Mouse (Mus musculus): ENCODE results near the gene Pigc. TPM values are rescaled to one million over a fixed set of nuclear protein-coding genes. Genes with fewer than 3 reads are reported as not detected.

The Pigc gene
- total RNA-seq, 2 experiments from 2014 or later, result 17.2 to 19.4 TPM

DNA sequence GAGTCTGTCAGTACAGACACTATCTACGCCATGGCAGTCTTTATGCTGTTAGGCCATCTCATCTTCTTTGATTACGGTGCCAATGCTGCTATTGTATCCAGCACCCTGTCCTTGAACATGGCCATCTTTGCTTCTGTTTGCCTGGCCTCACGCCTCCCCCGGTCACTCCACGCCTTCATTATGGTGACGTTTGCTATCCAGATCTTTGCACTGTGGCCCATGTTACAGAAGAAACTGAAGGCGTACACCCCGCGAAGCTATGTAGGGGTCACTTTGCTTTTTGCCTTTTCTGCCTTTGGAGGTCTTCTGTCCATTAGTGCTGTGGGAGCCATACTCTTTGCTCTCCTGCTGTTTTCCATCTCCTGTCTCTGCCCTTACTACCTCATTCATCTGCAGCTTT is 1.9 kb downstream of the Pigc start:
- intact Hi-C loops (cut with DNase I; ENCODE audit: low total_unique reads), result no loop called here
- no peak for DNase-seq

DNA sequence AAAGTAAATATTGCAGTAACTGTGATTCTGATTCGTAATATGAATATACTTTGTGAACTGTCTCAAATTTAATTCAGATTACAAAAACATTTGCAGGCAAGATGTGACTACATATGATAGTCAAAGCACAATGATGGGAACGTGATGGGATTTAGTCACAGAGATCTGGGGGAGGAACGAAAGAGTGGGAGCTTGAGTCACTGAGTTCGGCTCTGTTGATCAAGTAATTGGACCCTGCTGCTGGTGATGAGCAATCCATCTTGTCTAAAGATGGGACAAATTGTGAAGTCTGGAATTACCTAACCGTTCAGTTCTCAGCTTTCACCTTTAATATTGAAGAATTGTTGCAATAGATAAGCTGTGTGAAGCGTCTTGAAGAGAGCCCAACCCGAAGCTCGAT is 3.2 kb downstream of the Pigc start:
- intact Hi-C loops (cut with DNase I; ENCODE audit: low total_unique reads), result no loop called here

DNA sequence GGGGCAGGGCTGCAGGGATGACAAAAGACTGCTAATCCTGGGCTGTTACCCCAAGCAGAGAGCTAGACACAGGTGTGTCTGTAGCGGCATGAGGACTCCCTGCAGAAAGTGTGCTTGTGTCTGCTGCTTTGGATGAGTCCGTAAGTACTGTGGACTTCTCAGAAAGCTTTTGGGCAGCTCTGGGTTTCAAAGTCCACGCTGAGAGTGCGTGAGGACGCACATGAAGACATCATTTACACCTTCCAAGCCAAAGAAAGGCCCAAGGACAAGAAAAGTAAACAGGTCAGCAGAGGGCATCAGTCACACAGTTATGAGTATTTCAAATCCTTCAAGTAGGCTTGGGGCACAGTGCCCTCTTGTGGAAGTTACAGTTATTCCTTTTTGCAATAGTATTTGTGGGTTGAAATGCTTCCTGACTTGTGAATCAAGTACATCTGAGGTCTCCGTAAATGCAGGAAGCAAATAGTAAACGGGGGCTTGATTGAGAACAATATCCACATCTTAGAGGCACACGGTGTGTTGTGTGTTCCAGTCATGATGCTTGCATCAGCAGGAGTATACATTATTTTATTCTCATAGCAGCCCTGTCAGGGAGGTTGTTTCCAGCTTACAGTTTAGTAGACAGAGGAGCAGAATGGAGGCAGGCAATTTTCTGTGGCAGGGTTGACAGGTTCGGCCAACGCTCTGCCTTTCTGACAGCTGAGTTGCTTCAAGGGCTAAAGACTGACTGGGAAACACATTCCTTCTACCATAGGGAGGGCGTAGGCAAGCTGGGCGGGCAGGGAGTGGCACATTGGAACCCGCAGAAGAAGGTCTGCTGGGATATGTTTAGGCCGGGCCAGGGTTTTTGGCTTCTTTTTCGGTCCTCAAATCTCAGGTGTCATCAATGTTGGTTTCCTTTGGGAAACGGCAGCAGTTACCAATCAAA is 7.5 kb downstream of the Pigc start:
- DNase-seq, result peak; percentile 72
- intact Hi-C loops (cut with DNase I; ENCODE audit: low total_unique reads), result no loop called here

More for the DNA sequence above, 3.2 kb downstream of the Pigc start:
- DNase-seq, result no peak

DNA sequence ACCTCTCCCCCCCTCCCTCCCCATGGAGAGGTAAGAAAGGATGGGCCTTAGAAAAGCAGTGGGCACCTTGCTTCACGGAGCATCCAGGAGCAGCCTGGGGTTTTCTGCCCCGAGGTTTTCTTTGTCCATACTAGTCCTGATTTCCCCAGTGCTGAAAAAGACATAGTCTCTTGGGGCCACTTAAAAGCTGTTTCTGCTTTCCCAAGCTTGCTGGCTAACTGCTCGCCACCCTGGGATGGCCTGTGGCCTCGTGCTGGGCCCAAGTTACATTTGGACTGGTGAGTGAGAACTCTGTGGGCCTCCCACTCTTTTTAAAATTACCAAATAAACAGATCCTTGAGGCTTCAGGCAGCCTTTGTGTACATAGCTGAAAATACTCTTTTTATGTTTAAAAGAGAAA is 8.3 kb downstream of the Pigc start:
- peak; percentile 9 for DNase-seq
- intact Hi-C loops (cut with DNase I; ENCODE audit: low total_unique reads), result no loop called here

DNA sequence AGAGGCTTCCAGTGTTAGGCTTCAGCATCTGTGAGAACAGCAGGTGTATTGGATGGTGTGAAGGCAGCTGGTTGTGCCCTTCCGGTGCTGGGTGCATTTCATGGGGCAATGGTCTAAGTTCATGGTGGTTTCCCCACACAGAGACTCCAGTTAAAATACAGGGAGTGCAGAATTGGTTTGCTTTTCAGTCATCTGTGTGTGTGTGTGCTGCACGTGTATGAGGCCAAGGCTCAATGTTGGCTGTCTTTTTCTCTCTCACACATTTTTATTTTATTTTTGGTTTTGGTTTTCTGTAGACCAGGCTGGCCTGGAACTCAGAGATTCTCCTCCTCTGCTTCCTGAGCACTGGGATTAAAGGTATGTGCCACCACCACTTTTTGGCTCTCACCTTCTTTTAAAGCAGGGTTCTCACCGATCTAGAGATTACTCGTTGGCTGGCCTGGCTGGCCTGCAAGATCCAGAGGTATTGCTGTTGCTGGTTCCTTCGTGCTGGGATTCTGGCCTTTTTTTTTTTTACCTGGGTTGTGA is 9.3 kb downstream of the Pigc start:
- intact Hi-C loops (cut with DNase I; ENCODE audit: low total_unique reads), result no loop called here

DNA sequence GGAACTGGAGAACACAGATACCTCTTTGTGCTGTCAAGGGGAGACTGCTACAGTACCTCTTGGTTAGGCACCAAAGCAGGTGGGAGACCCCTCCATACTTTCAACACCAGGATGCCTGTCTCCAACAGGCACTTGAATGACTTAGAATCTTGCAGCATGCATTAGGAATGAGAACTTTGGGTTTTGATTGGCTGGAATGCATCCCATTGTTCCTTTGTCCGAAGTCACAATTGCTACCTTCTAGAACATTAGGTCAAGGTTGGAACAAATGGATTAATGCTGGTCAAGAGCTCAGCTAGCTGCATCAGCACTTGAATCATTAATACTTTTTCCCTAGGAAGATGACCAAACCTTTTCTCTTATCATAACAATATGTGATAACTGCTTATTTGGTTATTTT is 10.6 kb downstream of the Pigc start, which contains the start of gene 4930558K02Rik:
4930558K02Rik (minus strand) TSS at position 101 of the 400 bp plus-strand sequence.
- intact Hi-C loops (cut with DNase I; ENCODE audit: low total_unique reads), result no loop called here

More for the DNA sequence above, 9.3 kb downstream of the Pigc start:
- no peak for DNase-seq

DNA sequence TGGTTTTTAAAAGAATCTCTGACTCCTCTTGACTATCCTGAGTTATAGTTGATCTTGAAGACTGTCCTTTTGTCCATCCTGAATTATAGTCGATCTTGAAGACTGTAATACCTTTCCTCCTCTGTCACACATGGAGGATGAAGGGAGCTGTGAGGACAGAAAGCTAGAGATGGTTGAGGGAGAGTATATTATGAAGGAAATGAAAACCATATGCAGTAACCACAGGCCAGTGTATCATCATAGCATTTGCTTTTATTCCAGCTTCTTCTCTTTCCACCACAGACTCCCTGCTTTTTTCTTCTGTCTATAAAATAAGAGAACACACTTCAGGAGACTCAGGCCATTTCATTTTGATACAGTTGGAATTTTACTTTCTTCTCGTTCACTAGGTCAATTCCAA is 11.1 kb downstream of the Pigc start:
- intact Hi-C loops (cut with DNase I; ENCODE audit: low total_unique reads), result no loop called here

More for the DNA sequence above, 10.6 kb downstream of the Pigc start, which contains the start of gene 4930558K02Rik:
- DNase-seq, result no peak

DNA sequence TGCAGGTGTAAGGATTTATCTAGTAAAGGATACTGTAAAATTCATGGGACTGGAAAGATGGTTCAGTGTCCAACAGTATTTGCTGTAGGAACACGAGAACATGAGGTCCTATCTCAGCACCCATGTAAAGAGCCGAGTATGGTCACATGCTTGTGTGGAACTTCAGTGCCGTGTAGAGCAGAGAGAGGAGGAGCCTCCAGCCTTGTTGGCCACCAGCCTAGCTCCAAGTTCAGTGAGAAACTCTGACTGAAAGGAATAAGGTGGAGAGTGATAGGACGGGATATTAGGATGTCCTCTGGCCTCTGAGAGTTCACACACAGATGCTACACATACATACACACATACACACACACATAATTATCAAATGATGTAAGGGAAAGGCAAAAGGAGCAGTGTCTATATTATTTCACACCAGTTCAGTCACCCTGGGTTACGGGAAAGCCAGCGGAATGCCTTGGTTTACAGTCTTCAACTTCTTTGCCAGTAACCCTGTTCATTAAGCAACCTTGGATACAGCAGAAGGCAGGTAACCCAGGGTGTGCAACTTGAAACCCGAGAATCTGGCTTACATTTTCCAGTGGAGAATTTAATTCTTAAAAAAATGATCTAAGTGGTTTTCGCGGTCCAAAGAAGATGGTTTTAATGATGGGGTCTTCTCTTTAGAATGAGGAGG is 11.8 kb downstream of the Pigc start:
- no peak for DNase-seq
- intact Hi-C loops (cut with DNase I; ENCODE audit: low total_unique reads), result no loop called here

More for the DNA sequence above, 11.1 kb downstream of the Pigc start:
- DNase-seq, result no peak

DNA sequence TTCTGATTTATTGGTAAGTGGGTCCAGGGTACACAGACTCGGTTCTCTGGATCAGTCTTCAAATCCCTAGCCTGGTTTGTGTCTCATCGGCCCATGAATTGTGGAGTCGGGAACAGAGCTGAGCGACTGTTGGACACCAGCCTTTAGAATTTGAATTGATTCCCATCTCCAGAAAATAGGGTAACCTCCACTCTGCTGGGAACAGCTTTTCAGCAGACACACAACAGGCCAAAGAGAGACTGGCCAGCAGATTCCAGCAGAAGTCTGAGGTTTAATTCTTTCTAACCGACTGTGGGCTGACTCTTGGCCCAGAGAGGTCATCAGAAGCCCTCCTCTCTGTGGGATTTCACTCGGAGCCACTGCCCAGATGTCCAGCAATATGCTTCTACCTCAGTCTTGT is 14.5 kb downstream of the Pigc start:
- DNase-seq, result peak; percentile 37
- intact Hi-C loops (cut with DNase I; ENCODE audit: low total_unique reads), result no loop called here

DNA sequence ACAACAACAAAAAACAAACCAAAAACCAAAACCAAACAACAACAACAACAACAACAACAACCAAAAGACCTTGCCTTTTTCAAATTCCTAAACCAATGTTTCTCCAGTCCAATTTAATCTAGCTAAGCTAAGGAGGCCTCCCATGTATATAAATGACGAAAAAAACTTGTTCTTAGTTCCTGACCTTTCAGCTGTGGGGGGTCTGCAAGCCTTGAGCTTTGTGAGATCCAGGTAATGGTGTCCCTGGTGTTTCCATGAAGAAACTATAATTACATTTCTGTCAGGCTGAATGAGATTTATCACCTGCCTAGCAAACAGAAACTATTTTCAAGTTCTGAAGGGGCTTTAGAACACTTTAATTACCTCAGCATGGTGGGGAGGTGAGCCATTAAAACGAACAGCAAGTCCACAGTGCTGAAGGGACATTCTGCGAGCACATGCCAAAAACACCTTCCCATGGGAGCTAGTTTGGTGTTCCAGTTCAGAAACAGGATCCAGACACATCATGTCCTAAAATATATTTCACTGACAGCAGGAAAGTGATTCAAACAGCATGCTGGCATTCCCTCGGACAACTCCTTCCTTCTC is 15.1 kb downstream of the Pigc start:
- intact Hi-C loops (cut with DNase I; ENCODE audit: low total_unique reads), result no loop called here

DNA sequence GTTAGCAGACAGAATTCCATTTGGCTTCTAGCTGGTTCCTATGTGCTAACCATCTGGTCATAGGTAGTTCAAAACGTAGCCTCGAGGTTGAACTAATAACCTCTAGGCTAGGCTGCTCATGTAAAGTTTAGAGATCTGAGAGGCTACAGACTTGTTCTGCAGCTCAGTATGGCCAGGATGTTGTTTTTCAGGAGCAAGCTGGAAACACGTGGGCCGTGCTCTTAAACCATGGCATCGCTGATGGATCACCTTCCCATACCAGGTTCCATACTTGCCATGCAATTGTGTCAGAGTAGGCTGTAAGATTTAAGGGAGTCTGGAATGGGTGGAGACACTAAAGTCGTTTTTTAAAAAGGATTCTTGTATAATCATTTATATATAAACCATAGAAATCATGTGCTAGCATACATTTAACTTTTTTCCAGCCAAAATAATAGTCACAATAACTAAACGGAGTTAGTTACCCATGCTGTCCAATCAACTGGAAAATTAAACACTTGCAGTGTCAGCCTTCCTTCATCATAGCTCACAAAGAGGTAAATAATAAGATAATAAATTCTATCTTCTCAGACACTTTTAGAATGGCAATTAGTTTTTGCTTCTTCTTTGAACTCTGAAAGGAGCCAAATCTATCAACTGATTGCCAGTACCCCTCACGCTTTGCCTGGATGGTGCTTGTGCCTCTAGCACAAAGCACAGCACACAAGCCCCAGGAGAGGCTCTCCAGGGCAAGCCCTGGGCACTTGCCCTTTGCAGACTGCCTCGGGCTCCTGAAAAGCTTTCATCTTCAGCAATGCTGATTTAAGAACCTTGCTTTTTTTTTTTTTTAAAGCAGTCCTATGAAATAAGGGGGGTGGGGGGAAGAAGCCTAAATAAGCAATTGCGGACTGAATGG is 21.9 kb downstream of the Pigc start:
- no peak for DNase-seq
- intact Hi-C loops (cut with DNase I; ENCODE audit: low total_unique reads), result no loop called here

More for the DNA sequence above, 15.1 kb downstream of the Pigc start:
- peak; percentile 59 for DNase-seq

DNA sequence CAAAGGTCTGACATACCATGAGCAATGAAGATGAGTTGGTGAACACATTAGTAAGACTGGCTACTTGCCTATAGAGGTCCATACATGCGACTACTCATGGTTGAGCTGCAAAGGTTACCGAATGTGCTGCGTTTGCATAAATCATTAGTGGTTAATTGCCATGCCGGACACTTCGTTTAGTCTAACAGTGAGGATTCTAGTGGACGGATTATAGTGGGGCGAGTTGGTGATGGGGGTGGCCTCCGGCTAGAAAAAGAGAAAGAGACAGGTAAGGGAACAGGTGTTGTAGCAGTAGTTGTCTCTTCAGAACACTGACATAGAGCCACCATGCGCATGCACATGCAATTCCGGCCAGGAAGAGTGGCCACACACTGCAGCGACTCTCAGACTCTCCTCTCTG is 22.9 kb downstream of the Pigc start:
- intact Hi-C loops (cut with DNase I; ENCODE audit: low total_unique reads), result no loop called here

DNA sequence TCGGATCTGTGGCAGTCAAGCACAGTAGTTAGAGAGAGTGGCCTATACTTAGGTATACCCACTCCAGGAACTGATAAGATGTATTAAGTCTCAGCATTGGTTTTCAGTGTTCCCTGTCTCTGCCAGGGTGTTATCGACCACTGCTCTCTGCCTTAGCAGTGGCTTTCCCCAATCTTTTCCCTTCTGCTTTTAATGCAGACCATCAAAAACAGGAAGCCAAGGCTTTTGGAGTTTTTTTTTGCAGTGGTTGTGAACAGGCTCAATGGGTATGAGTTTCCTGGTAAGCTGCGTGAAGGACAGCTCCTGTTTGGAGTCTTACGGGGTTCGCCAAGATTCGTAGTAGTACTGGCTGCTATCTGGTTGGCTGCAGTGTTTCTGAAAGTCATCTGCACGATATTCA is 23.4 kb downstream of the Pigc start:
- intact Hi-C loops (cut with DNase I; ENCODE audit: low total_unique reads), result no loop called here
- no peak for DNase-seq

More for the DNA sequence above, 22.9 kb downstream of the Pigc start:
- no peak for DNase-seq

DNA sequence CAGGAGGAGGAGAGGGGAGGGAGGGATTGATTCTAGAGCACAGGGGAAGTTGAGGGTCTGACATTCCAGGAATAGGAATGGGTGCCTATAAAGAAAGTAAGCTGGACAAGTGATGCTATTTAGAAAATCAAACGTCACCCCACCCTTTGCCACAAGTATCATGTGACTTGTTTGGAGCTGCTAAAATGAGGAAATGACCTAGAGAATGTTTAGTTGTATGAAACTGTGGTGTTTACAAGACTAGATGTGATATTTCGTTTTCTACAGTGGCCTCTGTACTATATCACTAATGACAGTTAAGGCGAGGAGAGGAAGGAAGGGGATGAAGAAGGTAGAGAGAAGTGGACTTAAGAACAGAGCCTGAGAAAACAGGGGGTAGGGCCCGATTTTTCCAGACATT is 29.8 kb downstream of the Pigc start:
- no peak for DNase-seq

DNA sequence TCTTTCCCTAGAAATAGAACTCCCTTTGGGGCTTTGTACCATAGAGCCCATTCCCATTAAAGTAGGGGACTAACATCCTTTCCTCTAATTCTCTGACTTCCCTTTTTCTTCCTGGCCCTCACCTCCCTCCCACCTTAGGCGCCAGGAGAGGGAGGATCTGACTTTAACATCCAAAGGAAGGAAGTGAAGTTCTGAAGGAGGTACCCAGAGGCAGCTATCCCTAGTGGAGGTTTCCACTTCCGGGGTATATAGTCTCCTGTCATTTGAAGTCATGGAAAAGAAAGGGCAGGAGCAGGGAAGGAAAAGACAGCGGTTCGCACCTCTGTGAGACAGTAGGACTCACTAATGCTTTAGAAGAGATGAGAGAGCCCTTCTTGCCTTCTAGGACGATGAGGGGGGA is 30.4 kb downstream of the Pigc start:
- intact Hi-C loops (cut with DNase I; ENCODE audit: low total_unique reads), result no loop called here
- DNase-seq, result no peak

More for the DNA sequence above, 29.8 kb downstream of the Pigc start:
- intact Hi-C loops (cut with DNase I; ENCODE audit: low total_unique reads), result no loop called here

DNA sequence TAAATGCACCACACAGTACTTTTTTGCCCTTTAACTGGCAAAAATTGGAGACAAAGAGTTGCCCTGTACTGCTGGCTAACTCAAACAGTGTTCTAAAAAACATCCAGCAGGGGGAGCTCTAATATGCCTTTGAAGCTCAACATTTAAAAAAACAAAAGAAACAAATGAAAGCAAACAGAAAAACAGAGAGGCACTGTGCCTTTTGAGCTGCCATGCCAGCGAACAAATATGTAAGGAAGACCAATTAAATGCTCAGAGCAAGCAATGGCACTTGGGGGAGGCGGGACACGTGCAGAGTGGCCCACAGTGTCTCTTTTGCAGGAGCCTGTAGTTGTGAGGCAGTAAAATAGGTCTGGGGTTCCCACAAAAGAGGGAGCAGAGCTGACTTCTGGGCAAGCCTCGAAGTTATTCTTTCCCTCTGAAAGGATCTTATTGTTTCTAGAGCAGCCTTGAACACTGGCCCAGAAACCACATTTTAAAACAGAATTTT is 30.9 kb downstream of the Pigc start:
- intact Hi-C loops (cut with DNase I; ENCODE audit: low total_unique reads), result loop anchor here (5.0 kb wide), 1 partner anchor 312 kb away; no protein-coding TSS in a partner anchor
- DNase-seq, result peak; percentile 26

DNA sequence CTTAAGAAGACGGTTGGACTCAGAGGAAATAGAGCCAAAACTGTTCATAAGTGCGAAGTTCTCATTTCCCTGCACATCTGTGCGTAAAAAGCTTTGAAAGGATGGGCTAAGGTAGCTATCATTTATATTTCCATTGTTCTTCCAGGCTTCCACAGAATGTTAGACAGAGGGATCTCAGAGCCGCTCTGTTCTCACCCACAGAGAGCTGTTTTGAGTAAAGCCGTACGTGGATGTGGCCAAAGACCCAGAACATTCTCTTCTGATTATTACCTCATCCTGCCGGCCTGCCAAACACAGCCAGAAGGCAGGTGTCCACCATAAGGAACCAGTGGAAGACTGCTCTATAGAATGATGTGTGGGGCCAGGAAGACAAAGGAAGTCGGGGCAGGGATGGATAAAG is 32.3 kb downstream of the Pigc start:
- no peak for DNase-seq
- intact Hi-C loops (cut with DNase I; ENCODE audit: low total_unique reads), result loop anchor here (5.0 kb wide), 1 partner anchor 311 kb away; no protein-coding TSS in a partner anchor

DNA sequence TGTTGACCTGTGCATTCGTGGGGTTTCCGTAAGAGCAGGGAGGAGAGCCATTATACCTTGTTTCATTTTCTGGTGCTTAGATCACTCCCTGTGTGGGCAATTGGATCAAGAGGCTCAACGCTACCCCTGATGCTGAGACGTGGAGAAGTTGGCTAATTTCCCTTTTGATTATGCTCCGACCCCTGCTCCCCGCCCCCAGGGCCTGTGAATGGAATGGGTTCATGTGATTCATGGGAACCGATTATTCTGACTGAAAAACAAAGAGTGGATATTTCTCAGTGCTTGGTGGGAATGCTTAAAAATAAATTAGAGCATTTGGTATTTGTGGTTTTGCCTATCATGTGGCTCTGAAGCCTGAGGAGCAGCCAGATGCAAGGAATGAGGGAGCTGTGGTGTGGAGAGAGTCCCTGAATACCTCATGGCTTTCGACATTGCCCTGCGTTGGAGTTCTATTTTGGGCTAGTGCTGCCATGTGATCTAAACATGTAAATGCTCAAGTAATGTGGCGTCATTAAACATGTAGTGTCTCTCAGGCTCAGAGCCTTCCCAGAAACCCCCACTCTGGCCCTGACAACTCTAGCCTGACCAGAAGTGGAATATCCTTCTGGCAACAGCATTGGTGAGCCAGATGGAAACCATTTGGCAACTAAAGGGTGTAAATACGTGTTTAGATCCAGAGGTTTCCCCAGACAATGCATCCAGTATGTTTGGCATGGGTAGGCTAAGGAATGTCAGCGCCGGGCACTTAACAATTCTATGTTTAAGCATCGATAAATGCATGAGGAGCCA is 34.9 kb downstream of the Pigc start:
- no peak for DNase-seq
- intact Hi-C loops (cut with DNase I; ENCODE audit: low total_unique reads), result loop anchor here (5.0 kb wide), 1 partner anchor 308 kb away; no protein-coding TSS in a partner anchor

Data from gastrocnemius, postnatal 14 days (tissue).